Mouse (Mus musculus) ovary, postnatal 10 days (tissue): ENCODE results near the gene Sh3bgrl2.

Source experiments
- DNase-seq: peaks from one replicate; pipeline ENCODE4 v3.0.0; 2022; ENCODE audit warnings: low spot score

Gene Sh3bgrl2

DNA sequence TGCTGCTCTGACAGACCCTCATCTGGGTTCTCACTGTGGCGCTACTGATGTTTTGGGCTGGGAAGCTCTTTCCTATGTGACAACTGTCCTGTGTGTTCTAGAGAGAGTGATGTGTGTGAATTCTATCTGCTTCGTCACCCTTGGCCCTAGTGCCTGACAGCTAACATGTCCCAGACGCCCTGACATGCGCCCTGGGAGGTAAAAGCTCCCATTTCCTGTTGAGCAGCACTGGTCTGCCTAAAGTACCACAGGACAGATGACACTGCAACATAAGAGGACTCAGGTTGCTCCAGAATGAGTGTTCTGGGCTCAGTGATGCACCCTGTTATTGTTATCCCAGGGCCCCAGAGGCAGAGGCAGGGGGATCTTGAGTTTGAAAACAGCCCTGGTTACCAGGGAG, 12.5 kb downstream of the Sh3bgrl2 start:
- DNase-seq: no peak

DNA sequence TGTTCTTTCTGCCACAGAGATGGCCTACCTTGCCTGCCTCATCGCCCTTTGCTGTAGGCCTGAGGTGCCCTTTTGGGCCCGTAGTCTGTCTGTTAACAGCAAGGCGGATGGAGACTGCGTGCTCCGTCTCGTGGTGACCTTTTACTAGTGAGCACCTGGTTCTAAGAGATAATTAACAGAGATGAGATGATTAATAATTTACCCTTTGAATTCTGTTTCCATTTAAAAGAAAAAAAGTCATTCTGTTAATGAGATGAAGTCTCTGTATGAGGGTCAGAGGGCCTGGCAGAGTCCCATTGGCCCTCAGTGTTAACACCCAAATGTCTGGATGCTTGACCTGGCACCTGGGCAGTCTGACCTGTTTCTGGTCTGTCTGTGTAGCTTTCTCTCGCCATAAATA, 14.8 kb downstream of the Sh3bgrl2 start:
- DNase-seq: no peak

DNA sequence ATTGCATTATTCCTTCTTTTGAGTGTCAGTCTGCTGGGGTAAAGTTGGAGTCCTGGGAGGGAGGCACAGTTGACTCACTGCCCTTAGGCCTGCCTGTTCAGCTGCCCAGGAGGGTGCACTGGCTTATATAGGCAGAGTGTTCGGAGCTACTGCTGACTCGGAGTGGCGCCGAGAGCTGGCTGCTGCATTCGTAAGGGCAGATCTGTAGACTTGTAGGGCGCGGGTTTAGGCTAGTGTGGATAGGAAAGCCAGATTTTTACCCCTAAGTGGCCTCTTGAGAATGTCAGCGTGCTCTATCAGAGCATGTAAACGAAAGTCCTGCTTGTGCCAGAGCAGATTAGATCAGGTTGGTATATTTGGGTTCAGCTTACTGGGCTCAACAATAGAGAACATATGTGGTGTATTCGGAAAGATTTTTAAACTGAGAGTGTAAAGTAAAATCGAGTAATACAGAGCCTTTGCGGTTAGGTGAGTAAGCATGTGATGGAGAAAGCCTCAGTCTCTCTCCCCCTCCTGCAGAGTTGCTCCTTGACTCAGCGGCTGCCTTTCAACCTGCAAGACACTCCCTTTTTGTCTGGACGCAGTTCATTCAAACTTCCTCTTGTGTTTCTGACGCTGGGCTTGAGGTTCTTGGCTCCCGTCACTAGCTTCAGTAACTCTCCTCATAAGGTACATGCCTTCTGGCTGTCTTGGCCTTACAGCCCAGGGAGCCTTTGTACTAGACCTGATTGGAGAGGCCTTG, 15.9 kb downstream of the Sh3bgrl2 start:
- no peak for DNase-seq

DNA sequence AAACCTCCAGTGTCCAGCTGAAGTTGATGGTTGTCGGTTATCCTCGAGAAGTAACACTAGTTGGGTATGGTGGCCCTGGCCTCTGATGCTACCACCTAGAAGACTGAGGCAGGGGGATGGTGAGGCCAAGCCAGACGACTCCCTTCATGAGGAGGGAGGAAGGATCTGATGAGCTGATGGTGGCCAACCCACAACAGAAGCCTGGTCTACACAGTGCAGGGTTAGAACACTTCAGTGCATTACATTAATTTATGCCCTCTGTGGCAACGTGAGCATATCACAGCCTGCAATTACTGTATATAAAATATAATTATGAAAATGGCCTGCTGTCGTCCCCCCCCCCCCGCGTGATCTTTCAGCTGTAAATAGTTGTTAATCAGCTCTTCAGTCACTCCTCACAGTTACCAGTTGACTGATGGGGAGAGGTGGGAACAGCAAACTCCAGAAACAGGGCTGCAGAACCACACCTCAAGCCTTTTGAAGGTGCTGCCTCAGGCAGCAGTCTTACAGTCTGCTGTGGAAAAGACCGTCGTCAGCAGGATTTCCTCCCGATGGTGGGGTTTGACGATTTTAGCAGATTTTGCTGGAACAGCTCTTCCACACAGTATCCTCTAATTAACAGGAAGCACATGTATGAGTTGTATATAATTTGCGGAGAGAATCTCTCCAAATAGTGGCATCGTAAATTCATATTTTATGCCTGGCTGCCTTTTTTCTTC, 17.0 kb downstream of the Sh3bgrl2 start:
- DNase-seq: no peak

DNA sequence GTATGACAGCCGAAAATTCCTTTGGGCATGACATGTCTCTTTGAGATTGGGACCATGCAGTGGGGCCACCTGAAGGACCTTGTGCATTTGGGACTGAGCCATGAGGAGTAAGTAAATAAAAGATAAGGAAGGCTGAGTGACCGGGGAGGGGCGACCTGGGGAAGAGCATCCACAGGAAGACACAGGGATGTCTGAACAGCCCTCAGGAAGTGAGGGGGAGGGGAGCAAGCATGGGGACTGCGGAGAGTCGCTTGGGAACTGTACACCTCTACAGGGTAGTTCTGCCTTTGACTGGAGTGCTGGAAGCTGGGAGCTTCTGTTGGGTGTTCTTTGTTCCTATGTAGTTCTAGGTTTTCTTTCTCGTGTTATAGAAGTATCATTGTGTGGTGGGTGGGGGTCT, 18.0 kb downstream of the Sh3bgrl2 start:
- no peak for DNase-seq

DNA sequence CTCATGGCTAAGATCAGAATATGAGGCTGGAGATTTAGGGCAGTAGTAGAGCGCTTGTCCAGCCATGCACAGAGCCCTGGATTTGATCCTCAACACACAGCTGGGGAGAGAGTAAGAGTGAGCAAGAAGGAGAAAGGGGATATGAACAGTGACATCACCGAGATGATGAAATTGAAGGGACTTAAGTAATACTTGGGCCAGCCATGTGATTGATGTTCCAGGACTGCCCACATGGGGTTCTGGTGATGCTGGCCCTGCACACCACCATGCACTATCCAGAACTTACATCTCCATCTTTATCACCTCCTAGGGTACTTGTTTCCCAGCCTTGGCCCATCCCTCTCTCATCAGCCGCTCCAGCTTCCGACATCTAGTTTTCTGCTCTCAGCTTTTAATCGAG, 20.0 kb downstream of the Sh3bgrl2 start:
- no peak for DNase-seq

DNA sequence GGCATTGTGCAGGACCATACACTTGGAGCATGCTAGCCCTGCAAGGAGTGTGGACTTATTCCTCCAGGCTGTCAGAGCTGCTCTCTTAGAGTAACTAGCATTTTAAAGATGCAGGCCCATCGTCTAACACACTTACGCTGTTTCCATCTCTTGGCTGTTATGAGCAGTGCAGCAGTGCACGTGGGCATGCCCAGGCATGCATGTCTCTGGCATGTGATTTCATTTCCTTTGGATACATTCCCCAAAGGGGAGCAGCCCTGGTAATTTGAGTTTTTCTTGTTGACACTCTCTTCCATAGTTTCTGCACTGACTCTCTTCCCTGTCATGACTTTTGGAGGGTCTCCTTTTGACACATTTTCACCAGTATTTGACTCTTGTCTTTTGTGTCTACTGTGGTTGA, 20.8 kb downstream of the Sh3bgrl2 start:
- DNase-seq: no peak

DNA sequence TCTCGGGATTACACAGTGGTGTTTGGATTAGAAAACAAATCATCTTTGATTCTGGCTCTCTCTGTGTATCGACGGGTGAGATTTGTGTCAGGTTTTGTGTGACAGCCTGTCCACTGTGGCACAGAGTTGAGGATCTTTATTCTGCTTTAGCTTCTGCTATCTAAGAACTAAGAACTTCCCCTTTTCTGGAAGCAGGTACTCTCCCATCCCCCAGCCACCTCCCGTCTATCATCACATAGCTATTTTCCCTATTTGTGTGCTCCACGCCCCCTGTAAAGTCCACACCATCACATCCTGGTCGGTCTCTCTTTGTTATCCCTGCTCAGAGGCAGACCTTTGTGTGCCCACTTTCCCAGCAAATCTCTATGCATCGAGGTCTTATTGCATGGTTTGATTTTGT, 21.8 kb downstream of the Sh3bgrl2 start:
- DNase-seq: no peak

DNA sequence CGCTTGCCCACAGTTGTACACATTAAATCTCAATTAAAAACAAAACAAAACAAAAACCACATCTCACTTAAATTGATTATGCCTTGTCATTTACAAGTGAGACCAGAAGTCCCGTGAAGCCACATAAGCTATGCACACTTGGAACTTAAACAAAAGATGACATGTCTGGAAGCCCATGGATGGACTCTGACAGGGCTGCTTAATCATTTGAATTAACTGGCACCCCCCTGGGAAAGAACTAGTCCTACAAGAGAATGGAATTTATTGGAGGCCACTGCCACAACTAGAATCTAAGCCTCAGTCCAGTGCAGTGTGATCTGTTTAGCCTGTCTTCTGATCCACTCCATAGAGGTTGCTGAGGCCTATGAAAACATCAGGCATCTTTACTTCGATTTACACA, 23.2 kb downstream of the Sh3bgrl2 start:
- no peak for DNase-seq

DNA sequence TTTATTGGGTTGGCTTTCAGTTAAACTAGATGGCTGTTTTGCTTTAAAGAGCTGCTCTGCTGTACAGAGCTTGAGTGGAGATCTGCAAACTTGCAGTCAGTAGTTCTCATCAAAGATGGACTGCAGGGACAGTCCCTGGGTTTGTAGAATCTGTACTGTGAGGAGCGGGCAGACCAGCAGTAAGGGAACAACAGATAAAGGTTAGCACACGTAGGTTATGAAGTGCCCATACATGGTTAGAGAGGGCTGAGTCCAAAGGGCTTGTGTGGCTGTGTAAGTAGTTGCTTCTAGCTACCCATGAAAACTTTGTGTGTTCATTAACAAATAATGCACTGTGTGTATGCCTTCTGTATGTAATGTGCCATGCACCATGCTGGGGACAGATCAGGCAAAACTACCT, 24.2 kb downstream of the Sh3bgrl2 start:
- DNase-seq: no peak

DNA sequence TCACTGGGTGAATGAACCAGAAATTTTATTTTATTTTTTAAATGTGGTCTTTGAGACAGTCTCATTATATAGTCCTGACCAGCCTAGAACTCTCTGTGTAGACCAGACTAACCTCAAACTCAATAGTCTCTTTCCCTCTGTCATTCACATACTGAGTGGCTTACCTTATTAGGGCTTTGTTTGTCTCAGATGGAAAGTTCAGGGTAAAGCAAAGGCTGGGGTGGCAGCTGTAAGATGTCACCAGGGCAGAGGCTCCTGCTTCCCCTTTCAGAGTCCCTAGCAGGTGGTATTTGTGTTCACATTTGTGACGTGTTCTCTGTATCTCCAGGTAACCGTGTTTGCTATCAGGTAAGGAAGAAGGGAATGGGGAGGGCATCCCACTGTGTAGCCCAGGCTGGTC, 24.7 kb downstream of the Sh3bgrl2 start:
- DNase-seq: no peak

DNA sequence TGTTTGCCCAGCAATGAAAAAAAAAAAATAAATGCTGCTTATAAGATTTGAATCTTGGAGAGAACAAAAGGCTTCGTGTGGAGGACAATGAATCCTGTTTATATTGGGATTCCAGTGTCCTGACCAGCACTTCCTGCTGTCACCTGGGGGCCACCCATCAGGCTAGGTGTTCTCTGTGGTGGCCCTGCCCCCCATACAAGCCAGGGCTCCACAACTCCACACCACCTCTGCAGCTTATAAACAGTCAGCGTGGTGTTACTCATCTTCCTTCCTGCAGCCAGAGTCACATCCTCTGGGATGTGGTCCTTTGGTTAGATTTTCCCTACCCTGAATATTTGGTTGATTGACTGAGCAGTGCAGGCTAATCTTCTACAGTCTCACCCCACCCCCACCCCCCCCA, 25.5 kb downstream of the Sh3bgrl2 start:
- DNase-seq: no peak

DNA sequence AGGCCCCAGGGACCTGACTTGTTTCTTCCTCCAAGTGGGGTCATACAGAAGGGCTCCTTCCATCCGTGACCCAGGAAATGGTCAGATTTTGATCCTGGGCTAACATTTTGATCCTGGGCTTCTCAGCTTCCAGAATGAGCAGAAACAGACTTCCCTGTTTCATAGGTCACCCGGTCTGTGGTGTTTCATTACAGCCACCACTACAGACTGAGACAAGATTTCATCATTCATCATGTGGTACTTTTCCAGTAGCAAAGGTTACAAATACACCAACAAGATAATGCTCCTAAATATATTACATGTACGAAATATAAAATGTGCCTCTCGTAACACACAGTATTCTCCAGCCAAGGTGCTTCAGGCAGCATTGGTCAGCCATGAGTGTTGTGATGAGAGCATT, 27.3 kb downstream of the Sh3bgrl2 start:
- DNase-seq: no peak

DNA sequence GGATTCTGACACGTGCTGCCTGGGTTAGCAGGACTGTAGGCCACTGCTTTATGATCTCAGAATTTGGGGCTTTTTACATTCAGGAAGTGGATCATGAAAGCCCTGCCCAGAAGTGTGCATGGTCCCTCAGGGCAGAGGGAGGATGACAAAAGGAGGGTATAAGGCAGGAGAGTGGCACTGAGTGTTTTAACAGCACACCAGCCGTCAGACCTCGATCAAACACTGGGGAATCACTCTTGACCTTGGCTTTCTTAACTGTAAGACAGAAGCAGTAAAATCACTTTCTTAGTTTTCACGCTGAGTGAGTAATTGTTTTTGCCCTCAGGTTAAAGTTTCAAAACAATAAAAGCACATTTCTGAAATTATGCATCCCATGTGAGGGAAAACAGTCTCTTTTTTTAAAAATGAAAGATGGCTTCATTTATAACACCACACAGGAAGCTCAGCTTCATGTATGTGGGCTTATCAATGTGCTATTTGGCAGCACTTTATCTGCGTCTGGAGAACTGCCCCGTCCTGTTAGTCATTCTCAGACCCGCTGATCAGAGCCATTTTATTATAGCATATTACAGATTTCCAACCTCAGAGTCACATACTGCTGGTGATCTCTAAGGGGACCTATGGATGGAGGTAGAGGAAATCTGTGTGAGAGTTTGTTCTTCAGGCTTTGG, 28.0 kb downstream of the Sh3bgrl2 start:
- DNase-seq: no peak

DNA sequence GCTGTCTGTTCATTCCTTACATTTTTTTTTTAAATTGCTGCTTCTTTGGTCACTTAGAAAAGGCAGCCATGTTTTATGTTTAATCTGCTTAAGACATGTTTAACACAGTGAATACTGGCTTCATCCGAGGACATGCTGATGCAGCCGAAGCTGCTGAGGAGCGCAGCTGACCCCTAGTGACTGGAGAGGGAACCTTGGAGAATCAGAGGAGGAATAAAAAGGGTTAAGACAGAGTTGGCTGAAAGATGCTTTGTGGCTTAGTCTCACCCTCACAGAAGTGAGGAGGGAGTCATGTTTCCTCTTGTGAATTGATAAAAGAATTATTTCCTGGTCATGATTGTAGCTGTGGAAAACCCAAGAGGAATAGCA, 28.5 kb downstream of the Sh3bgrl2 start:
- DNase-seq: no peak

DNA sequence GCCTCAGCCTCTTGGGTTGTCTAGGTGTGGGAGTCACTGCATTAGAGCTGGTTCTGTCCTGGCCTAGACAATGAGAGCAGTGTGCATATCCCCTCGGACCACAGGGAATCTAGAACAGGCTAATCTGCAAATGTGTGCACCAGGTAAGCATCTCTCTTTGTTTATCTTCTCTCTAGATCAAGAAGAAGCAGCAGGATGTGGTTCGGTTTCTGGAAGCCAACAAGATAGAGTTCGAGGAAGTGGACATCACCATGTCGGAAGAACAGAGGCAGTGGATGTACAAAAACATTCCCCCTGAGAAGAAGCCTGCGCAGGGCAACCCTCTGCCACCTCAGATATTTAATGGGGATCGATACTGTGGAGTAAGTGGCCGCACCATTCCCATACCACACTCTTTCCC, 29.1 kb downstream of the Sh3bgrl2 start:
- no peak for DNase-seq

DNA sequence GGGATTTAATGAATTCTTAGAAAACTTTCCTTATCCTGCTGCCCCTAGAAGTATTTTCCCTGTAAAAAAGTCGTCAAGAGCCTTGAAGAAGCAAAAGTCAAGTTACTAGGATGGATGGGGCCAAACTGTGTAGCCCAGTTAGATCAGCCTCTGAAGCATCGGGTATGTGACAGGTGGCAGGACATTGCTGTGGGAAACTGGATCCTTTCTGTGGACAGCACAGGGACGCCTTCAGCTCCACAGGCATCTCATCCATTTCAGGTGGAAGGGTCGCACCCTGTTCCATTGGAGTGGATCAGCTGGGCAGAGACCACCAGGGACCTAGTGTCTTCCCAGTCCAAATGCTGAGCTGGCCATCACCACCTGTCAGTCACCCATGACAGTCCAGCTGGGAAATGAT, 30.9 kb downstream of the Sh3bgrl2 start:
- DNase-seq: no peak

DNA sequence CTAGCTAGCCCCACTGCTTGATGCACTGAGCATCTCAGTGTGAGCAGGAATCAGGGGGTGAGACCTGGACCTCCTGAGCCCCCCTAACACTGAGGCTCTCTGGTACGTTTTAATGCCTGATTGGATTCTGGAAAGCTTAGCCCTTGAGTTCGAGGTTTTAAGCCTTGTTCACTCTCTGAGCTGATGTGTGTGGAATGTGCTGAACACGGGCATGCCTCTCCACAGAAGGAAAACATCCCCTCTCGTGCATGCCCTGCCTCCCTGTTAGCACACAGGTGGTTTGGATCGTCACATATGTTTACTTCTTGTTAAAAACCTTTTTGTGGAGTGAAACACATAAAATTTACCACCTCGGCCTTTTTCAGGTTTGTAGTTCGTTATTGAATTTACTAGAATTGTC, 34.6 kb downstream of the Sh3bgrl2 start:
- DNase-seq: no peak

DNA sequence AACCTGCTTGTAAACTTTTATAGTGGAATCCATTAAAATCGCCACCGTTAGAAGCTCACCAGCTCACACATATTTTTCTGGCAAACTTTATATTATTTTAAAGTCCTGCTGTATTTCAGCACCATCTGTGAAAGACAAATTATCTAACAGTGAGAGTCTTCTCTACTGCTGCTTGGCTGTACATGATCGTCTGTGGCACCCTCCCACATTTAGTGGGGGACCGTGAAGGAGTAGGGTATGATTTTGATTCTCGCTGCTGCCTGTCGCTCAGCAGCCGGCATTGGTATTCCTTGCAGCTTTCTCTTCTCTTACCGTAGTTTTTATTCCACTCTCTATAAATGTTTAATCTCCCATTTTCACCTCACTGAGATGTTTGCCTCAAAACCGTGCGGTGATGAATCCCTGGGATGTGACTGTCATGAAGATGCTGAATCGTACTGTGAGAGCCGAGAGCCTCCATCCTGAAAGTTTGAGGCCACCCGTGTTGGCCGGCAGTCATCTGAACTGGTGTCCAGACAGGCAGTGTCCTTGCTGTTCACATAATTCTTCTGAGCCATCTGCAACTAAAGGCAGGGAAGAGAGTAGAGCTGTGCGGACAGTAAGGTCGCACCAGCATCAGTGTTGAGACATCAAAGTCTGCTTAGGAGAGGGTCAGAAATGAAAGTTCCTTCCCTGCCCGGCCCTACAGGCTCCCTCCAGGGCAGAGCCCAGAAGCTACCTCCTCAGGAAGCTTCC, 38.4 kb downstream of the Sh3bgrl2 start:
- DNase-seq: no peak

DNA sequence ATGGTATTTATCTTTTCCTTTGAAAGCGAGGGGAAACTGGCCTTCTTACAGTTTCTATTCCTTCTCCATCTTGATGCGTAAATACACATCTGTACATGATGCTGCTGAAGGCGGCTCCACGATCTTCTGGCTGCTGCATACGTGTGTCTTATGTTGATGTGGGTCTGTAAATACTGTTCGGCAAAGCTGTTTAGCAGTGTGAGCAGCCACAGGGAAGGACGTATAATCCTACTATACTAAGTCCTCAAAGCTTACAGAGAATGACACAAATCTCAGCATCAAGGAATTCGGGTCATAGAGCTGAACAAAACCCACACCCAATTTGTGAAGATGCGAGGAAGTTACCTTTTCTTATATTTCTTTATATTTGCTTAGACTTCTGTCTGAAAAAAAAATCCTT, 39.0 kb downstream of the Sh3bgrl2 start:
- no peak for DNase-seq

DNA sequence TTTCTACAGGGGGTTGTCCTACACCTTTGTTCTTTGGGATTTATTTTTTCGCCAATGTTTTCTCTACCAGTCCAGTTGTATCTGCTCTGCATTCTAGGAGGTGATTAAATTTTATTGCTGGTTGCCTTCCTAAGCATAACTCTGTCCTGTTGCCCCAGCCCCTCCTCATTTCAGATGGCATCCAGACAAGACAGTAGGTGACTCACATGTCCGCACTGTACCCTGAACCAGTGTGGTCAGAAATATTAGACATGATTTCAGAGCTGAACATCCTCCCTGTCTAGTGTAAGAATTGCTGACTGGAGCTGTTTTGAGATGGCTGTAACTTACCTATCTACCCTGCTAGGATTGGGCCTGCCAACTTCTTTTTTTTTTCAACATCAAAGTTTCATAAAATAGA, 40.9 kb downstream of the Sh3bgrl2 start:
- no peak for DNase-seq

DNA sequence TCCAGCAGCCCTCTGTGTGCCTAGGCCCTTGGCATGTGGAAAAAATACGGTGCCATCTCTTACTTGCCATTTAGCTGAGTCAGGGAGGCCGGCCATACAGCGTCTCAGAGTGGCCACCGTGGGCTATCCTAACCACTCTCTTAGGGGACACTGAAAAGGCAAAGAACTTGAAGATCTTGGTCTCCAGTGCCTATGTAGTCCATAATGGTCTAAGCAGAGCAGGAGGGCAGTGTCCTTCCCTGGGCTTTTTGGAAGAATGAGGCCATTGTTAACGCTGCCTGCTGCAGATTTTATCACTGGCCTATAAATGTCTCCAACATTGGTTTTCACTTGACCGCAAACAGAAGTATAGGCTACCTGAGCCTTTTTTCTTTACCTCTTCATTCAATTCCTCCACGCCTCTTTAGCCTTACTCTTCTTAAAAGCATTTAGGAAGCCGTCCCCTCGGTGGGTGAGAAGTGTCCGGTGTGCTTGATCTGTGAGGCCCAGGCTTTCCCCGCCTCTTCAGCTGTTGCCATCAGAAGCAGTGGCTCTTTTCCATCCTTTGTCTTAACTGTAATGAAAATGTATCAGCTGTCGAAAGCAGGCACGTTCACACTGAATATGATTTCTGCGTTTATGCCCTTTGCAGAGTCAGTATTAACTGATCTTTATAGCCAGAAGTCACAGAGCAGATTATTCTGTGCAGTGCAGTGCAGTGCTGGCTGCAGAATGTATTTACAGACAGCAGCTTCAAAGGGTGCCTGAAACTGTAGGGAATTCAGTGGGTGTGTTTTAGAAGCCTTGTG, 41.7 kb downstream of the Sh3bgrl2 start:
- DNase-seq: no peak
